Mouse (Mus musculus) intestine, embryonic 16.5 days (tissue): ENCODE results near the gene Tpsg1. TPM values are rescaled to one million over a fixed set of nuclear protein-coding genes. Genes with fewer than 3 reads are reported as not detected.

Source experiments
- ATAC-seq: fragments of 200-750 bp; cut with Nextera tagmentation; 2 replicates; pipeline ENCODE4 v1.8.0; 2017; ENCODE audit warnings: moderate TSS enrichment, moderate library complexity
- H3K27ac ChIP-seq: fragments of 300-500 bp; sonication (generic); 2 replicates; pipeline ENCODE4 v1.5.1; 2014; ENCODE audit warnings: mild to moderate bottlenecking, low read length
- H3K27me3 ChIP-seq: fragments of 300-500 bp; sonication (generic); replicated peaks from 2 replicates; pipeline ENCODE4 v1.6.1; 2014; ENCODE audit warnings: low read length, control low read depth, mixed read lengths; ENCODE audit not compliant: control insufficient read depth, insufficient read depth
- H3K36me3 ChIP-seq: fragments of 300-500 bp; sonication (generic); 2 replicates; pipeline ENCODE4 v1.6.1; 2014; ENCODE audit warnings: low read length, control low read depth; ENCODE audit not compliant: control insufficient read depth, insufficient read depth
- H3K4me1 ChIP-seq: fragments of 300-500 bp; sonication (generic); 2 replicates; pipeline ENCODE4 v1.6.1; 2014; ENCODE audit warnings: low read length, control low read depth, mixed read lengths; ENCODE audit not compliant: control insufficient read depth, insufficient read depth
- H3K4me2 ChIP-seq: fragments of 300-500 bp; sonication (generic); 2 replicates; pipeline ENCODE4 v1.6.1; 2014; ENCODE audit warnings: low read depth, low read length, control low read depth
- H3K4me3 ChIP-seq: fragments of 300-500 bp; sonication (generic); 2 replicates; pipeline ENCODE4 v1.5.1; 2014; ENCODE audit warnings: mild to moderate bottlenecking, low read length
- H3K9ac ChIP-seq: fragments of 300-500 bp; sonication (generic); 2 replicates; pipeline ENCODE4 v1.6.1; 2014; ENCODE audit warnings: low read depth, low read length
- H3K9me3 ChIP-seq: fragments of 300-500 bp; sonication (generic); 2 replicates; pipeline ENCODE4 v1.6.1; 2016; ENCODE audit warnings: low read length, control low read depth; ENCODE audit not compliant: control insufficient read depth
- WGBS: fragments of 180-500 bp; shearing (Covaris S2); extraction: QIAGEN DNeasy Blood & Tissue Kit; methylation state at CpG from one replicate; pipeline ENCODE4 v1.1.7; 2014; 5-methylcytosine and 5-hydroxymethylcytosine counted together
- polyA plus RNA-seq: library from polyadenylated mRNA; unstranded; fragments of >200 nt; fragmentation: Nextera tagmentation; extraction: Ambion mirVana; gene quantifications from 2 replicates; pipeline ENCODE4 v1.2.1, GENCODE M21; 2015

The Tpsg1 gene
- polyA plus RNA-seq, 1 experiment from 2014 or later: 28.6 TPM

- no peak for ATAC-seq
- H3K4me1 ChIP-seq: peaks cover 27% of the 10 kb centered on the region
Measured at GRCm38 (mm10) chr17:25404190-25404589, 35.1 kb downstream of the Tpsg1 start.

GRCm38 (mm10) chr17:25405224-25405895 is 36.3 kb downstream of the Tpsg1 start:
- WGBS: 6% methylated on average over 10 of the region's 10 CpGs
- Histone ChIP-seq H3K4me2 (no peak overlapping the region), H3K4me3 (no peak overlapping the region), H3K9me3 (no peaks in the 10 kb centered on the region), H3K9ac (peak overlapping the region; percentile 32; the same call in 1 of the 2 replicates), H3K4me1 (peaks cover 31% of the 10 kb centered on the region), H3K36me3 (no peaks in the 10 kb centered on the region), H3K27ac (peak overlapping the region; percentile 63), H3K27me3 (no peaks in the 10 kb centered on the region)
- ATAC-seq: peak; percentile 79

More at GRCm38 (mm10) chr17:25404190-25404589, 35.1 kb downstream of the Tpsg1 start:
- H3K9ac ChIP-seq: no peak overlapping the region
- H3K27me3 ChIP-seq: no peaks in the 10 kb centered on the region
- no peaks in the 10 kb centered on the region for H3K9me3 ChIP-seq
- no peak overlapping the region for H3K4me3 ChIP-seq
- H3K27ac ChIP-seq: no peak overlapping the region
- no peak overlapping the region for H3K4me2 ChIP-seq
- 61% methylated on average over 3 of the region's 3 CpGs for WGBS
- no peaks in the 10 kb centered on the region for H3K36me3 ChIP-seq

DNA sequence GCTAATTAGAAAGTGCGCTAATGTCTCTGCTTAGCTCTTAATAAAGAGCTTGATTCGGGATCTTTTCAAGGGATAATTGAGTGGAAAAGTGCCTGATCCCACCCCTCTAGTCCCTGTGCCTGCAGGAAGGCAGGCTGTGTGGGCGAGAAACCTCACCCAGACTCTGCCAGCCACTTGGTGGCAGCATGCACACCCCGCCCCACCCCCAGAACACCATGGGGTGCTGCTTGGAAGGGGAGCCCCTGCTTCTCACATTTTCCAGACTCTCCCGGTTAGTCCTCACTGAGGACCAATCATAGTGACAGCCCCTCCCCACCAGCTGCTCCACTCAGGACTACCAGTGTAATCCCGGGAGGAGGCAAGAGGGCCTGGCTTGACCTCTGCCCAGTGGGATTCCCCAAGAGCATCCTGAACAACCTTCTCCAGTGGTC is 37.0 kb downstream of the Tpsg1 start:
- 31% methylated on average over 6 of the region's 6 CpGs for WGBS
- Histone ChIP-seq H3K36me3 (no peaks in the 10 kb centered on the region), H3K27me3 (no peaks in the 10 kb centered on the region), H3K27ac (peak overlapping the region; percentile 63), H3K4me3 (no peak overlapping the region), H3K4me2 (no peak overlapping the region), H3K9ac (peak overlapping the region; percentile 32; the same call in 1 of the 2 replicates), H3K9me3 (no peaks in the 10 kb centered on the region), H3K4me1 (peaks cover 31% of the 10 kb centered on the region)
- ATAC-seq: no peak

DNA sequence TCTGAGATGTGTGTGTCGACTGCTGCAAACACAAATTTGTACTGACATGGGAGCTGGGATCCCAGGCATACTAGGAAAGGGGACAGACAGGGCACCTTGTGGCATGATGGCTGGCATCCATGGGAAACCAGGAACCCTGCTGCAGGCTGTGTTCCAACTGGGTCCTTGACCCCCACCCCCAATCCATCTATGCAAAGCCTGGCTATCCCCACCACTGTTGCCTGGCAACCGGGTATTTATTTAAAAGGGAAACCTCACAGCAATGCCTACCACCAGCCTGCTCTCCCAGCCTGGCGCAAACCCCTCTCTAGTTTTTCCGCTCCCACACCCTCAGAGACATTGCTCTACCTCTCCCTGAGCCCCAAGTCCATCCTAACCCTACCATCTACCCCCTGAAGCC is 38.3 kb downstream of the Tpsg1 start:
- 58% methylated on average over 4 of the region's 4 CpGs for WGBS
- Histone ChIP-seq H3K27ac (no peak overlapping the region), H3K4me1 (peaks cover 31% of the 10 kb centered on the region), H3K9ac (no peak overlapping the region), H3K36me3 (no peaks in the 10 kb centered on the region), H3K4me2 (no peak overlapping the region), H3K4me3 (no peak overlapping the region), H3K27me3 (no peaks in the 10 kb centered on the region), H3K9me3 (no peaks in the 10 kb centered on the region)
- ATAC-seq: no peak

GRCm38 (mm10) chr17:25408302-25408999 is 39.4 kb downstream of the Tpsg1 start:
- no peak overlapping the region for H3K4me3 ChIP-seq
- H3K27me3 ChIP-seq: no peaks in the 10 kb centered on the region
- H3K4me2 ChIP-seq: no peak overlapping the region
- ATAC-seq: no peak
- 84% methylated on average over 7 of the region's 7 CpGs for WGBS
- no peak overlapping the region for H3K9ac ChIP-seq
- no peaks in the 10 kb centered on the region for H3K36me3 ChIP-seq
- H3K9me3 ChIP-seq: no peaks in the 10 kb centered on the region
- H3K27ac ChIP-seq: no peak overlapping the region
- peaks cover 31% of the 10 kb centered on the region for H3K4me1 ChIP-seq

GRCm38 (mm10) chr17:25409621-25410020 is 40.5 kb downstream of the Tpsg1 start:
- Histone ChIP-seq H3K9me3 (no peaks in the 10 kb centered on the region), H3K9ac (no peak overlapping the region), H3K4me3 (no peak overlapping the region), H3K27ac (no peak overlapping the region), H3K4me1 (peaks cover 30% of the 10 kb centered on the region), H3K36me3 (no peaks in the 10 kb centered on the region), H3K27me3 (no peaks in the 10 kb centered on the region), H3K4me2 (no peak overlapping the region)
- 73% methylated on average over 7 of the region's 7 CpGs for WGBS
- no peak for ATAC-seq

DNA sequence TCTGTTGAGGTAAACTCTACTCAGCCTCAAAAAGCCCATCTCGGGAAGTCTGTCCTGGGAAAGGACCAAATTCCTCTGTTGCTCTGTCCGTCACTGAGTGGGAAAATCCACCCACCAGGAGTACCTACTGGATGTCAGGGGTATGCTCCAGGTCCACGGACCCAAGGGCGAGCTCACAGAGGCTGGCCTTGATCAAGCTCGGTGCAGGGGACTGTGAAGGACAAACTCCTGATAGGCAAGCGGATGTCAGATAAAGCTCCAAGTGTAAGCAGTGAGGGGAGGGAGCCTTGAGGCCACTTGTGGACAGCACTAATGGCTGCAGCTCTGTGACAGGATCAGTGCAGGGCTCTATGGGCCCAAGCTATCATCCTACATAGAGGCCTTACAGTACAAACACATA is 41.1 kb downstream of the Tpsg1 start:
- no peak overlapping the region for H3K4me3 ChIP-seq
- no peaks in the 10 kb centered on the region for H3K27me3 ChIP-seq
- H3K9ac ChIP-seq: no peak overlapping the region
- no peaks in the 10 kb centered on the region for H3K9me3 ChIP-seq
- no peak overlapping the region for H3K27ac ChIP-seq
- no peak overlapping the region for H3K4me2 ChIP-seq
- H3K36me3 ChIP-seq: no peaks in the 10 kb centered on the region
- no peak for ATAC-seq
- 67% methylated on average over 6 of the region's 6 CpGs for WGBS
- H3K4me1 ChIP-seq: peaks cover 30% of the 10 kb centered on the region

DNA sequence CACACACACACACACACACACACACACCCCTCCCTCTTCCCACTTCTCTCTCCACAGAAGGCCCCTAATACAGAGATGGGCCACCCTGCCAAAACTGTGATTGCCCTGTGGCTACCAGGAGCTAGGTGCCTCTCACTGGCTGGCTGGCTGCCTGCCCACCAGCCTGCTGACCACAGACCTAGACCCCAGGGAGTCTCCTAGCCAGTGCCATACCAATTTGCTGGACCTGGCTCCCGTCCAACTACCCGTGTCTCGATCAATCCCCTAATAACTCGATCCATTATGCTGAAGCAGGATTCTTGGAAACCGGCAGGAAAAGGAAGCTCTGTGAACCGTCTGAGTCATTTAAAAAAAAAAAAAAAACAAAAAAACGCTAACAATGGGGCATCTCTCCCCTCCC is 41.7 kb downstream of the Tpsg1 start:
- no peaks in the 10 kb centered on the region for H3K9me3 ChIP-seq
- H3K4me2 ChIP-seq: no peak overlapping the region
- ATAC-seq: no peak
- 37% methylated on average over 7 of the region's 7 CpGs for WGBS
- H3K4me1 ChIP-seq: peaks cover 30% of the 10 kb centered on the region
- H3K36me3 ChIP-seq: no peaks in the 10 kb centered on the region
- no peak overlapping the region for H3K4me3 ChIP-seq
- no peak overlapping the region for H3K9ac ChIP-seq
- no peak overlapping the region for H3K27ac ChIP-seq
- no peaks in the 10 kb centered on the region for H3K27me3 ChIP-seq

DNA sequence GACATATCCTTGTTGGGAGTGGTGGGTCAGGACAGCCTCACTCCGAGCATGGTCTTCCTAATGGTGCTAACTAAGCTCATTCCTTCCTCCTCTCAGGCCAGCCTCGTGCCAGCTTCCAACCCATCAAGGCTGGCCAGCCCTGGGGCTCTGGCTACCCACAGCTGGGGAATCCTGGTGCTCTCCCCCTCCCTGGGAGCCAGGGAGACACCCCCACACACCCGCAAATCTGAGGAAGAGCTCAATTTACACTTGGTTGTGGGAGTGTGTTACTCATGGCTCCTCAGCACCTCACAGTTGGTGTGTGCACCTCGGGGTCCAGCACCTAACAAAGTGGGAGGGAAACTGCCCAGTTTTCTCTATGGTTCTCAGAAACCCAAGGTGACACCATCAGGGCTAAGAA is 42.2 kb downstream of the Tpsg1 start:
- Histone ChIP-seq H3K9ac (no peak overlapping the region), H3K36me3 (no peaks in the 10 kb centered on the region), H3K4me1 (peaks cover 30% of the 10 kb centered on the region), H3K27me3 (no peaks in the 10 kb centered on the region), H3K4me2 (no peak overlapping the region), H3K9me3 (no peaks in the 10 kb centered on the region), H3K27ac (no peak overlapping the region), H3K4me3 (no peak overlapping the region)
- 51% methylated on average over 4 of the region's 4 CpGs for WGBS
- no peak for ATAC-seq
